Mouse (Mus musculus): Measurements from ENCODE around the gene Nrp1. TPM values are rescaled to one million over a fixed set of nuclear protein-coding genes. Genes with fewer than 3 reads are reported as not detected.

Gene Nrp1
- polyA plus RNA-seq (2011; ENCODE audit: insufficient read depth, insufficient read length, low replicate concordance, missing spikeins), result 3.1 and 6.0 TPM in 2 replicates

DNA sequence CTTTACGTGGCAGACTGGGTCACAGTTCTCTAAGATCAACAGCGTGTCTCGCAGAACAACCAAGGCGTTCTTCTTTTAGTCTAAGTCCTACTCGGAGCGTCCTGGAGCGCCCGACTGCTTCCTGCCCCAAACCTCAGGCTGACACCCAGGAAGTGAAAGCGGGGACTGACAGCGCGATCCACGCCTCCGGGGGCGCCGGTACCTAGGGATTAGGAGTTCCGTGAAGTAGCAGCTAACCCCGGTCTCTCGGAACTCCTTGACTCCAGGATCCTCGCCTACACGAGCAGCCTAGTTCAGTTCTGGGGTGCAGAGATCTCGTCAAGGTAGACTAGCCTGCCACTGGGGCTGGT, at the start of gene Nrp1:
Nrp1 (plus strand) TSS at position 199 of the 350 bp plus-strand sequence.
- 1% methylated on average over 21 of the region's 21 CpGs for WGBS
- H3K4me3 ChIP-seq (replicated peaks; ENCODE audit: control insufficient read depth, low read depth, low read length), result peak within 1 kb of the TSS; percentile 82
- H3K4me1 ChIP-seq (ENCODE audit: control insufficient read depth, insufficient read depth, low read length), result no peaks in the 10 kb centered on the region; the same call in 1 of the 2 replicates
- peak within 1 kb of the TSS; percentile 66 for H3K27ac ChIP-seq (ENCODE audit: control insufficient read depth, insufficient read depth, low read depth, low read length, poor library complexity)
- TF ChIP-seq CTCF (IDR thresholded peaks at IDR 0.05; ENCODE audit: control insufficient read depth, insufficient read depth, low read length) (no peak), POLR2A (IDR thresholded peaks at IDR 0.05; ENCODE audit: borderline replicate concordance, control insufficient read depth, low read depth, low read length) (no peak)

DNA sequence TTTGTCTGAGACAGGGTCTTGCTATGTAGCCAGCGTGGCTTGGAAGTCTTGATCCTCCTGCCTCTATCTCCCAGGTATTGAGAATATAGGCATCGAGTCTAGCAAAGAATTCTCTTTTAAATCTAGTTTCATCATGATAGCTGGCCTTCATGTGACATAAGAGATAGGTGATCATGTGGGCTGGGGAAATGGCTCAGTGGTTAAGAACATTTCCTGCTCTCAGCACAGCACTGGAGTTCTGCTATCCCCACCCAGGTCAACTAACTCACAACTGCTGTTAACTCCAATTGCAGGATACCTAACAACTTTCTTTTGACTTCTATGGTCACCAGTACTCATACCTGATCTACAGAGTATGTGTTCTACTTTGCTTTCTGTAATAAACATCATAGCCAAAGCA, 37.6 kb upstream of the Nrp1 start:
- 33% methylated on average over 2 of the region's 2 CpGs for whole genome bisulfite sequencing
- Histone ChIP-seq H3K4me3 (replicated peaks; ENCODE audit: control insufficient read depth, low read depth, low read length) (no peak overlapping the region), H3K27ac (ENCODE audit: control insufficient read depth, insufficient read depth, low read depth, low read length, poor library complexity) (no peak overlapping the region), H3K4me1 (ENCODE audit: control insufficient read depth, insufficient read depth, low read length) (no peaks in the 10 kb centered on the region)
- TF ChIP-seq CTCF (IDR thresholded peaks at IDR 0.05; ENCODE audit: control insufficient read depth, insufficient read depth, low read length) (no peak), POLR2A (IDR thresholded peaks at IDR 0.05; ENCODE audit: borderline replicate concordance, control insufficient read depth, low read depth, low read length) (no peak)

DNA sequence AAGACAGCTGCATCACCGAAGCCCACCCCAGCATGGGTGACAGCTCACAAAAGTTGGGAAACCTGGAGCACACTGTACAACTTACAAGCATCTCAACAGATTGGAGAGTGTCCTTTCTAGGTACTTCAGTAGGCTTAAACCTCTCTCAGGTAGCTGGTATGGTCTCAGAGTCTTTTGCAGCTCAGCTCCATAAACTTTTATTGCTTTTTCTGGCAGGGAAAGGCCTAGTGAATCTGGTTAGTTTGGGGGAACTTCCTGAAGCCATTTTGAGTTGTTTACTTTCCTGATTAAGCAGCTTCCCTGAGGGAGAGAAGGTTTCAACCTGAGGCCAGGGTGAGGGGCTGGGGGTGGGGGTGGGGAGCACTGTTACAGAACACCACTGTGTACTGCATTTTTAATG, 31.1 kb upstream of the Nrp1 start:
- Histone ChIP-seq H3K27ac (ENCODE audit: control insufficient read depth, insufficient read depth, low read depth, low read length, poor library complexity) (no peak overlapping the region), H3K4me3 (replicated peaks; ENCODE audit: control insufficient read depth, low read depth, low read length) (no peak overlapping the region), H3K4me1 (ENCODE audit: control insufficient read depth, insufficient read depth, low read length) (no peaks in the 10 kb centered on the region)
- no peak for TF ChIP-seq POLR2A (IDR thresholded peaks at IDR 0.05; ENCODE audit: borderline replicate concordance, control insufficient read depth, low read depth, low read length)
- no peak for TF ChIP-seq CTCF (IDR thresholded peaks at IDR 0.05; ENCODE audit: control insufficient read depth, insufficient read depth, low read length)
- WGBS, result 55% methylated on average over 1 of the region's 1 CpGs

DNA sequence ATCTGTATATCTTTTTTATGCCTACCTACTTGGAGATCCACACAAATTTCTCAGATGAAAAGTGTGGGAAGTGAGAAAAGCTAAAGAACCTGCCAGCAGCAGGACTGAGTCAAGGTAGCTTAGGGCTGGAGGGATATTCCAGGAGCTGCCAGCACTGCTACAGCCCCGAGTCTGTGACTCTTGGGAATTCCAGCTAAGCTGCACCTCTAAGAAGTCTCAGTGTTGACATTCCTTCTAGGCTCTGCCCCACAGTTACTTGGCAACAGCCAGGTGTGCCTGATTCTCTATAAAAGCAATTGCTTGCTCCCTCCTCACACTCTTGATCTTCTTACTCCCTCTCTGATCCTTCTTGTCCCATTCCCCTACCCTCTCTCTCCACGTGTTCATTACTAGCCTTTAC, 30.5 kb upstream of the Nrp1 start:
- Histone ChIP-seq H3K4me1 (ENCODE audit: control insufficient read depth, insufficient read depth, low read length) (no peaks in the 10 kb centered on the region), H3K27ac (ENCODE audit: control insufficient read depth, insufficient read depth, low read depth, low read length, poor library complexity) (no peak overlapping the region), H3K4me3 (replicated peaks; ENCODE audit: control insufficient read depth, low read depth, low read length) (no peak overlapping the region)
- no peak for TF ChIP-seq POLR2A (IDR thresholded peaks at IDR 0.05; ENCODE audit: borderline replicate concordance, control insufficient read depth, low read depth, low read length)
- TF ChIP-seq CTCF (IDR thresholded peaks at IDR 0.05; ENCODE audit: control insufficient read depth, insufficient read depth, low read length), result no peak
- 53% methylated on average over 2 of the region's 2 CpGs for WGBS

DNA sequence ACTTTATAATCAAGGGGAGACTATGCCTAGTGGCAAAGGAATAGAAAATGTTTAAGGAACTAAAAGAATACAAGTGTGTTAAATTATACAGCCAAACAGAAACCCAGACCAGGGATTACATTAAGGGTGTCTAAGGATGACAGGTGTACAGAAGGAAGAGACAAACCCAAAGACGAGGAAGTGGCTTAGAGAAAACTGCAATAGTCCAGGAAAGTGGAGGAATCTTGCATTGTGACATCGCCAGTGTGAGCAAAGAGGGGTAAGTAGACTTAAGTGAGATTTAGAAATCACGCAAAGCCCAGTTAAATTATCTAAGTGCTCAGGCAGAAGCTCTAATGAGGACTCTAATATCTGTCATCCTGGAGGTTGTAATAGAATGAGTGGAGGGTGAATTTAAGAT, 28.9 kb upstream of the Nrp1 start:
- WGBS, result 40% methylated on average over 3 of the region's 3 CpGs
- TF ChIP-seq CTCF (IDR thresholded peaks at IDR 0.05; ENCODE audit: control insufficient read depth, insufficient read depth, low read length) (no peak), POLR2A (IDR thresholded peaks at IDR 0.05; ENCODE audit: borderline replicate concordance, control insufficient read depth, low read depth, low read length) (no peak)
- H3K27ac ChIP-seq (ENCODE audit: control insufficient read depth, insufficient read depth, low read depth, low read length, poor library complexity), result no peak overlapping the region
- no peaks in the 10 kb centered on the region for H3K4me1 ChIP-seq (ENCODE audit: control insufficient read depth, insufficient read depth, low read length)
- no peak overlapping the region for H3K4me3 ChIP-seq (replicated peaks; ENCODE audit: control insufficient read depth, low read depth, low read length)

DNA sequence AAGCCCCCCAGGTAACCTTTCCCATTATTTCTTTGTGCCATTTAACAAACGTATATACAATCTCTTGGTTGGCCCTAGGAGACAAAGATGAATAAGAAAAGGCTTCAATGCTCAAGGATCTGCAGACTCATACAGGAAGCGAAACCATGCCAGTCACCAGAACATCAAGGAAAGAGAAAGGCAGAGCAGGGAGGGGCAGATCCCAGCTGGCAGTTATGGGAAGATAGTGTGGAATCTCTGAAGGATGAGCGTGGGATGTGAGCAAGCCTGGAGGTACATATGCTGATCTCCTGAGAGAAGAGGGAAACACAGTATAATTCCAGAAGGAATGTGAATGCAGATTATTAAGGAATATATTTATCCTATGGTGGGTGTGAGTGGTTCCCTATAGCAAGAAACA, 22.4 kb upstream of the Nrp1 start:
- H3K4me3 ChIP-seq (replicated peaks; ENCODE audit: control insufficient read depth, low read depth, low read length), result no peak overlapping the region
- H3K27ac ChIP-seq (ENCODE audit: control insufficient read depth, insufficient read depth, low read depth, low read length, poor library complexity), result no peak overlapping the region
- no peak for TF ChIP-seq CTCF (IDR thresholded peaks at IDR 0.05; ENCODE audit: control insufficient read depth, insufficient read depth, low read length)
- no peak for TF ChIP-seq POLR2A (IDR thresholded peaks at IDR 0.05; ENCODE audit: borderline replicate concordance, control insufficient read depth, low read depth, low read length)
- 74% methylated on average over 3 of the region's 3 CpGs for WGBS
- H3K4me1 ChIP-seq (ENCODE audit: control insufficient read depth, insufficient read depth, low read length), result no peaks in the 10 kb centered on the region

- no peak overlapping the region for H3K27ac ChIP-seq (ENCODE audit: control insufficient read depth, insufficient read depth, low read depth, low read length, poor library complexity)
- TF ChIP-seq CTCF (IDR thresholded peaks at IDR 0.05; ENCODE audit: control insufficient read depth, insufficient read depth, low read length) (no peak), POLR2A (IDR thresholded peaks at IDR 0.05; ENCODE audit: borderline replicate concordance, control insufficient read depth, low read depth, low read length) (no peak)
- H3K4me3 ChIP-seq (replicated peaks; ENCODE audit: control insufficient read depth, low read depth, low read length), result no peak overlapping the region
- no peaks in the 10 kb centered on the region for H3K4me1 ChIP-seq (ENCODE audit: control insufficient read depth, insufficient read depth, low read length)
These were observed 19.5 kb upstream of the Nrp1 start for GRCm38 (mm10) chr8:128338951-128339350.

GRCm38 (mm10) chr8:128339521-128339920, 18.9 kb upstream of the Nrp1 start:
- Histone ChIP-seq H3K27ac (ENCODE audit: control insufficient read depth, insufficient read depth, low read depth, low read length, poor library complexity) (no peak overlapping the region), H3K4me3 (replicated peaks; ENCODE audit: control insufficient read depth, low read depth, low read length) (no peak overlapping the region), H3K4me1 (ENCODE audit: control insufficient read depth, insufficient read depth, low read length) (no peaks in the 10 kb centered on the region)
- no peak for TF ChIP-seq POLR2A (IDR thresholded peaks at IDR 0.05; ENCODE audit: borderline replicate concordance, control insufficient read depth, low read depth, low read length)
- TF ChIP-seq CTCF (IDR thresholded peaks at IDR 0.05; ENCODE audit: control insufficient read depth, insufficient read depth, low read length), result no peak
- 76% methylated on average over 3 of the region's 3 CpGs for WGBS

DNA sequence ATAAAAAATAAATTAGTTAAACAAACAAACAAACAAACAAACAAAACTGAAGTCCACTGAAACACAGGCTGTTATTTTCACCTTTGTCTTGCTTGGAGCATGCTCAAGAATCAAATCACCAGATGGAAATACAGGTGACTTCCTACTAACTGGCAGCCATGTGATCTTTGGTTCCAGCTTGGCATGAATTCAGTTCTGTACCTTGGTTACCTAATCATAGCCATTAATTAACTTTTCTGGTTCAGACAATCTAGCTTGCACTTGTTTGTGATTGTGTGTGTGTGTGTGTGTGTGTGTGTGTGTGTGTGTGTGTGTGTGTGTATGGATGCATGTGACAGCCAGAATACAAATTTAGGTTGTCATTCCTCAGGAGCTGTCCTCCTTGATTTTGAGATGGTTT, 8.0 kb upstream of the Nrp1 start:
- TF ChIP-seq CTCF (IDR thresholded peaks at IDR 0.05; ENCODE audit: control insufficient read depth, insufficient read depth, low read length), result no peak
- no peak for TF ChIP-seq POLR2A (IDR thresholded peaks at IDR 0.05; ENCODE audit: borderline replicate concordance, control insufficient read depth, low read depth, low read length)
- H3K4me1 ChIP-seq (ENCODE audit: control insufficient read depth, insufficient read depth, low read length), result no peaks in the 10 kb centered on the region; the same call in 1 of the 2 replicates
- H3K4me3 ChIP-seq (replicated peaks; ENCODE audit: control insufficient read depth, low read depth, low read length), result no peak overlapping the region
- H3K27ac ChIP-seq (ENCODE audit: control insufficient read depth, insufficient read depth, low read depth, low read length, poor library complexity), result no peak overlapping the region
